Mouse (Mus musculus) layer of hippocampus, adult 18-20 months (tissue): ENCODE measurements around the gene Vmn1r115. TPM values are rescaled to one million over a fixed set of nuclear protein-coding genes. Genes with fewer than 3 reads are reported as not detected.
"Not testable (repeated sequence)": the region's sequence is repeated elsewhere in the genome, so short reads cannot be mapped to it uniquely, and the experiment has no call there.

Experiments used
- DNase-seq, 2 experiments: peaks; one replicate each; pipeline ENCODE4 v3.0.0; 2022; ENCODE audit warnings: low spot score in 2 of 2
- long read RNA-seq: library from polyadenylated mRNA; stranded (forward); transcript quantifications from one replicate; pipeline ENCODE4 v2.0.0, GENCODE M21; 2021
- total RNA-seq, 2 experiments: library from RNA; stranded (reverse); gene quantifications; 2 replicates each; pipeline ENCODE4 v1.2.3; 2021

The Vmn1r115 gene
- not detected for total RNA-seq
- long read RNA-seq, result 0 reads

DNA sequence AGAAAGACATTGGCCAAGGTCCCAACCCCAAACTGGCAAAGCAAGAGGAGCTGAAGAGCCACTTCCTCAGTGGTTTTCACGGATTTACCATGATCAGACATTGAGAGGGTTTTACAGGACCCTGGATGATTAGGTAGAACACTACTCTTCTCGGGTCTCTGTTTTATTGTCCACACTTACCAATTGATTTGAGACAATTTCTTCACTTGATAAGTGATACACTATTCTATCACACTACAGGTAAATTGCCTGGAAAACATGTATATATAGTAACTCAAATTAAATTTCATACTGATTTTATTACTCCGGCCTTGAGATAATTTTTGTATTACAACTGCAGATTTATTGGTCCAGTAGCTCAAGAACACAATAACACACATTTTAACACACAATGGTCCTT lies at the start of gene Vmn1r115:
TSS of gene Vmn1r115 (minus strand) at position 101 of the 400 bp plus-strand sequence.
- DNase-seq, result not testable (repeated sequence)

GRCm38 (mm10) chr7:20884021-20884420 lies 39.2 kb upstream of the Vmn1r115 start, which contains the start of gene Vmn1r117:
TSS of gene Vmn1r117 (minus strand) at chr7:20884121.
- DNase-seq, result not testable (repeated sequence)

DNA sequence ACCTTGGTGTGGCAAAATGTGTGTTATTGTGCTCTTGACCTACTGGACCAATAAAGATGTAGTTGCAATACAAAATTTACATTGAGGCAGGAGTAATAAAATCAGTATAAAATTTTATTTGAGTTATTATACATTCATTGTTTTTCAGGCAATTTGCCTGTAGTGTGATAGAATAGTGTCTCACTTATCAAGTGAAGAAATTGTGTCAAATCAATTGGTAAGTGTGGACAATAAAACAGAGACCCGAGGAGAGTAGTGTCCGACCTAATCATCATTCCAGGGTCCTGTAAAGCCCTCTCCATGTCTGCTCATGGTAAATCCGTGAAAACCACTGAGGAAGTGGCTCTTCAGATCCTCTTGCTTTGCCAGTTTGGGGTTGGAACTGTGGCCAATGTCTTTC lies 27.2 kb upstream of the Vmn1r115 start, which contains the start of gene Vmn1r116:
TSS of gene Vmn1r116 (plus strand) at position 301 of the 400 bp plus-strand sequence.
- not testable (repeated sequence) for DNase-seq

DNA sequence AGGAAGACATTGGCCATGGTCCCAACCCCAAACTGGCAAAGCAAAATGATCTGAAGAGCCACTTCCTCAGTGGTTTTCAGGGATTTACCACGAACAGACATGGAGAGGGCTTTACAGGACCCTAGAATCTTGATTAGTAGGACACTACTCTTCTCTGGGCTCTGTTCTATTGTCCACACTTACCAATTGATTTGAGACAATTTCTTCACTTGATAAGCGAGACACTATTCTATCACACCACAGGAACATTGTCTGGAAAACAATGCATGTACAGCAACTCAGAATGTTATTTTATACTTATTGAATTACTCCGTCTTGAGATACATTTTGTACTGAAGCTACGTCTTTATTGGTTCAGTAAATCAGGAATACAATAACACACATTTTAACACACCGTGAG lies 32.7 kb downstream of the Vmn1r115 start, which contains the start of gene Vmn1r114:
TSS of gene Vmn1r114 (minus strand) at position 101 of the 400 bp plus-strand sequence.
- not testable (repeated sequence) for DNase-seq

Other genes with a start within 250 kb of the Vmn1r115 start
- not detected for gene Gm4513, start 246.0 kb downstream of the Vmn1r115 start, total RNA-seq
- not detected for gene Vmn1r107, start 176.1 kb downstream of the Vmn1r115 start, total RNA-seq
- not detected for gene Vmn1r111, start 141.8 kb downstream of the Vmn1r115 start, total RNA-seq
- gene Gm10668, start 114.4 kb downstream of the Vmn1r115 start, total RNA-seq, result not detected
- gene Vmn1r112, start 73.8 kb downstream of the Vmn1r115 start, total RNA-seq, result not detected
- gene Vmn1r113, start 57.7 kb downstream of the Vmn1r115 start, total RNA-seq, result not detected
- gene Vmn1r114, start 32.8 kb downstream of the Vmn1r115 start, total RNA-seq, result not detected
- gene Vmn1r116, start 27.3 kb upstream of the Vmn1r115 start, total RNA-seq, result not detected
- gene Vmn1r117, start 39.1 kb upstream of the Vmn1r115 start, total RNA-seq, result not detected
- gene Vmn1r118, start 67.4 kb upstream of the Vmn1r115 start, total RNA-seq, result not detected
- not detected for gene Vmn1r119, start 167.5 kb upstream of the Vmn1r115 start, total RNA-seq
- not detected for gene Vmn1r120, start 208.8 kb upstream of the Vmn1r115 start, total RNA-seq